Mouse (Mus musculus) embryonic facial prominence, embryonic 12.5 days (tissue): ENCODE results near the gene Vezf1. TPM values are rescaled to one million over a fixed set of nuclear protein-coding genes. Genes with fewer than 3 reads are reported as not detected.

ENCODE experiments used
- ATAC-seq: fragments of 200-750 bp; cut with Nextera tagmentation; 2 replicates; pipeline ENCODE4 v1.8.0; 2017; ENCODE audit not compliant: insufficient number of reproducible peaks, insufficient read depth, low FRiP score, low TSS enrichment
- H3K27ac ChIP-seq: fragments of 300-500 bp; sonication (generic); 2 replicates; pipeline ENCODE4 v1.5.1; 2016; ENCODE audit warnings: mild to moderate bottlenecking
- H3K27me3 ChIP-seq: fragments of 300-500 bp; sonication (generic); 2 replicates; pipeline ENCODE4 v1.6.1; 2016; ENCODE audit warnings: mild to moderate bottlenecking, moderate library complexity
- H3K36me3 ChIP-seq: fragments of 300-500 bp; sonication (generic); 2 replicates; pipeline ENCODE4 v1.6.1; 2016; ENCODE audit warnings: mild to moderate bottlenecking
- H3K4me1 ChIP-seq: fragments of 300-500 bp; sonication (generic); 2 replicates; pipeline ENCODE4 v1.6.1; 2016
- H3K4me2 ChIP-seq: fragments of 300-500 bp; sonication (generic); replicated peaks from 2 replicates; pipeline ENCODE4 v1.6.1; 2016; ENCODE audit warnings: mild to moderate bottlenecking, moderate library complexity
- H3K4me3 ChIP-seq: fragments of 300-500 bp; sonication (generic); 2 replicates; pipeline ENCODE4 v1.5.1; 2016; ENCODE audit warnings: mild to moderate bottlenecking
- H3K9ac ChIP-seq: fragments of 300-500 bp; sonication (generic); 2 replicates; pipeline ENCODE4 v1.6.1; 2016; ENCODE audit warnings: mild to moderate bottlenecking, moderate library complexity
- H3K9me3 ChIP-seq: fragments of 300-500 bp; sonication (generic); 2 replicates; pipeline ENCODE4 v1.6.1; 2016; ENCODE audit warnings: mild to moderate bottlenecking, moderate library complexity
- WGBS: fragments of 180-500 bp; shearing (Covaris S2); methylation state at CpG from one replicate; pipeline ENCODE4 v1.1.7; 2016; 5-methylcytosine and 5-hydroxymethylcytosine counted together
- polyA plus RNA-seq: library from polyadenylated mRNA; unstranded; fragments of >200 nt; fragmentation: Nextera tagmentation; extraction: Ambion mirVana; gene quantifications from 2 replicates; pipeline ENCODE4 v1.2.1, GENCODE M21; 2016

Vezf1 gene
- polyA plus RNA-seq, 1 experiment from 2014 or later: 59.8 TPM

DNA sequence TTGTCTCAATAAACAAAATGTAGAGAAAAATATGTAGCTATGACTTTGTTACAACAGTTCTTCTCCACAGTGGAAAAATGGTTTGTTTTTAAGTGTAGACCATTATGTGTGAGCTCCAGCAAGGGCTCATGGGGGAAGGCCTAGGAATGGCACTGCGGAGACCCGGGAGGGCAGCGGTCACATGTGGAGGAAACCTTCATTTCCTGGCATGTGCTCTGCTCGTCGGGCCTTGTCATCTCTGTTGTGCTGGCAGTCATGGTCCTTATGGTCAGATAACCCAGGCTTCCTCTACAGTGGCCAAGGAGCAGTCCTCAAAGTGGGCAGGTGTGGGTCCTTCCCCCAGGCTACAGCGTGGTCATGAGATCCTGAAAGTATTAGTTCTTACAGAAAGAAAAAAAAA is 15.6 kb downstream of the Vezf1 start:
- 65% methylated on average over 6 of the region's 6 CpGs for WGBS
- peaks cover 45% of the 10 kb centered on the region for H3K36me3 ChIP-seq
- no peak overlapping the region for H3K27ac ChIP-seq
- H3K27me3 ChIP-seq: no peaks in the 10 kb centered on the region
- no peak overlapping the region for H3K4me3 ChIP-seq
- H3K4me1 ChIP-seq: peaks cover 15% of the 10 kb centered on the region
- no peaks in the 10 kb centered on the region for H3K9me3 ChIP-seq
- no peak overlapping the region for H3K9ac ChIP-seq
- no peak for ATAC-seq
- H3K4me2 ChIP-seq: no peak overlapping the region

DNA sequence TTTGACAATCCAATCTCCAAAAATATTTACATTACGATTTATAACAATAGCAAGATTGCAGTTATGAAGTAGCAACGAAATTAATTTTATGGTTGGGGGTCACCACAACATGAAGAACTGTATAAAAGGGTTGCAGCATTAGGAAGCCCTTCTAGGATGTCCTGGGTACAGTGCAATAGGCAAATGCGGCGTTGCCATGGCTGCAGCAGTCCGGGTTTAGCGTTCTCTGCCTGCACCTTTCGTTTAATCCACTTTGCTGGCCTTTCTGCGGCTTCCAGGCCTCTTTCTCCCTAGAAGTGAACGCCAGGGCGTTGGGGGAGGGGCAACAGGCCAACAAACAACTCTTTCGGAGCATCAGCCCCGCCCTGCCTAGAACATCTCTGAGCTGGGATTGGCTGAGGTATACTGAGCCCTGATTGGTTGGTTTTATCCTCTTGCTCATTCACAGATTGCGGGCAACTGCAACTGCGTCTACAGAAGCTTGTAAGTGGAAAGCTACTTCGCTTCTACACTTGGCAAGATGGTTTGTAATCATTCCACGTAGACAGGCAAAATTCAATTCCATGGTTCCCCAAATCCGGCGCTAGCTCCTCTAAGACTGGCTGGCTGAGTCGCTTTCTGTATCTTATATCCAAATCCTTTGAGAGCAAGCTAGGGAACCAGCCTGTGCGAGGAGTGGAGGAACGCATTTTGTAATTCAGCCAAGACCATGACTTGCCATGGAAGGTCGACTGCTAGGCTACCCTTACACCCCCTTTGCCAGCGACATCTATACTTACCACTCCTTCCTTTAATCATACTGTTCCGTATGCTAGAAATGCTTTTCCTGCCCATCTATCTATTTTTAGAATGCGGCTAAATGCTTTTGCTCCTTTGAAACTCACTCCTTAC is 18.9 kb downstream of the Vezf1 start:
- 8% methylated on average over 25 of the region's 25 CpGs for WGBS
- H3K4me2 ChIP-seq: peak overlapping the region; percentile 67
- peaks cover 16% of the 10 kb centered on the region for H3K36me3 ChIP-seq
- H3K4me1 ChIP-seq: peaks cover 17% of the 10 kb centered on the region
- peak; percentile 94 for ATAC-seq
- peak overlapping the region; percentile 34 for H3K4me3 ChIP-seq
- H3K9me3 ChIP-seq: no peaks in the 10 kb centered on the region
- peak overlapping the region; percentile 75 for H3K27ac ChIP-seq
- H3K9ac ChIP-seq: peak overlapping the region; percentile 40
- no peaks in the 10 kb centered on the region for H3K27me3 ChIP-seq

DNA sequence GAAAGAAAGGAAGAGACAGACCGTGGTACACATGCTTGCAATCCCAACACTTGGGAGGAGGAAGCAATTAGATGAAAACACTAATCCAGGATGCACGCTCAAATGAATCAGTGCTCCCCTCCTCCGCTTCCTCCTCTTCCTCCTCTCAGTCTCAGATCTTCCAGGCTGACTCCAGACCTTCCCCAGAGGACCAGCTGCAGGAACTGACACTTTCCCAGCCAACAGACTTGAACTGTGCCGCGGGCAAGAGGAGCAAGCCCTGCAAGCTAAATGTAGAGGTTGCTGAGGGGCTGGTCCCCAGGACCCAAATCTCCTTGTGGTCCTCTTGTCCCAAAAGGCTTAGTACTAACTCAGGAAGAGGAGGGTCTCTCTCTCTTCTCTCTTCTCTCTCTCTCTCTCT is 21.1 kb downstream of the Vezf1 start:
- Histone ChIP-seq H3K27me3 (no peaks in the 10 kb centered on the region), H3K27ac (no peak overlapping the region), H3K9ac (no peak overlapping the region), H3K4me2 (no peak overlapping the region), H3K36me3 (peaks cover 5% of the 10 kb centered on the region; the same call in 1 of the 2 replicates), H3K4me1 (peaks cover 17% of the 10 kb centered on the region), H3K4me3 (no peak overlapping the region), H3K9me3 (no peaks in the 10 kb centered on the region)
- no peak for ATAC-seq
- 55% methylated on average over 5 of the region's 5 CpGs for WGBS

DNA sequence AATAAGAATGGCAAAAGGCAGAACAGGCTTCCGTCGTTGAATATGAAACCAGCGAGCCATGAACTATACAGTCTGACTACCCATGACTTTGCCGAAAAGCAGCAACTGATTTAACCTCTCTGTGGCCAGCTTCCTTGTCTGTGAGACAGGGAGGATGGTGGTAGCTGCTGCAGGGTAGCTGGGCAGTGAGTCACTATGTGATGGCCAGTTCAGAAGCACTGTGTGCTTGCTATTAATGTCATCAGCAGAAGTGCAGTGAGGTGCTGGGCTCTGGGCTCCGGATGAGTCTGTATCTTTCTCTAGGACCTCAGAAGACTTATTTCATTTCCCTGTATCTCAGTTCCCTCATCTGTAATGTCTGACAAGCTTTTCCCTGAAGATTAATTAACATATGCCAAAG is 22.2 kb downstream of the Vezf1 start:
- 76% methylated on average over 5 of the region's 5 CpGs for WGBS
- H3K4me1 ChIP-seq: peaks cover 17% of the 10 kb centered on the region
- H3K4me2 ChIP-seq: no peak overlapping the region
- no peak for ATAC-seq
- no peak overlapping the region for H3K27ac ChIP-seq
- H3K9me3 ChIP-seq: no peaks in the 10 kb centered on the region
- H3K9ac ChIP-seq: no peak overlapping the region
- no peaks in the 10 kb centered on the region for H3K27me3 ChIP-seq
- H3K4me3 ChIP-seq: no peak overlapping the region
- peaks cover 2% of the 10 kb centered on the region; the same call in 1 of the 2 replicates for H3K36me3 ChIP-seq

DNA sequence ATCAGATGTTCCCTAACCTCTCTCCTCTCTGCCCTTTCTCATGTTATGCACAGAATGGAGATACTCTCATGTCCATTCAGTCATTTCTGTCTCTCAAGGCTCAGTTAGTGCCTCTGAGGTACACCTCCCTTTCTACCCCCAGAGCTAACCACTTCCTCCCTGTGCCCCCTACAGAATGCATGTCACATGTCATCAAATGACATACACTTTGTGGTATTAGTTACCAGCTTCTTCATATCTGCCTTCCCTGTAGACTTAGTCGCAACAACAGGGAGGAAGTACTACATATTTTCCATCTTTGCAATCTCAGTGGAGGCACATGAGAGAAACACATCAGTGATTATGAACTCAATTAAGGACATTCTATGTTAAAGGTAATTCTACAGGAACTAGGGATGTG is 23.9 kb downstream of the Vezf1 start:
- peaks cover 11% of the 10 kb centered on the region for H3K4me1 ChIP-seq
- H3K4me2 ChIP-seq: no peak overlapping the region
- no peak for ATAC-seq
- no peak overlapping the region for H3K4me3 ChIP-seq
- no peak overlapping the region for H3K27ac ChIP-seq
- H3K27me3 ChIP-seq: 0 out of 2 replicates have a peak, but pooled peaks cover 4% of the 10 kb centered on the region
- H3K36me3 ChIP-seq: no peaks in the 10 kb centered on the region
- no peaks in the 10 kb centered on the region for H3K9me3 ChIP-seq
- 66% methylated on average over 1 of the region's 1 CpGs for WGBS
- no peak overlapping the region for H3K9ac ChIP-seq

DNA sequence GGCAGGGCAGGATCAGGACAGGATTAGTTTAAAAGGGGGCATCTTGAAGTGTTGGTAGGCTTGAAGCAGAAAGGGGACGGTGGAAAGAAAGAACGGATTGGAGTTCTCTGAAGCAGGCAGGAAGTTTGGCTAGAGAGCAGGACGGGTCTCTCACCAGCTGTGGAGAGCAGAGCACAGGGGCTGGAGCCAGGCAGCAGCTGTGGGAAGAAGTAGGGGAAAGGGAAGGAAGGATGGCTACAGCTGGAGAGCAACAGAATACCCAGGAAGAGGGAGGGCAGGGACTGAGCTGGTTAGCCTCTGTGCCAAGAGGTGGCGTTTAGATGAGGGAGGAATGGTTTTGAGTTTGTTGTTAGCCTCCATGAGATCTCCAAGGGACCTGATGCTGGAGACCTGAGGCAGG is 29.1 kb downstream of the Vezf1 start:
- H3K36me3 ChIP-seq: no peaks in the 10 kb centered on the region
- H3K27ac ChIP-seq: 0 out of 2 replicates have a peak overlapping the region, but pooled peaks have one; percentile 27
- no peak overlapping the region for H3K9ac ChIP-seq
- 0 out of 2 replicates have a peak overlapping the region, but pooled peaks have one; percentile 77 for H3K4me2 ChIP-seq
- 16% methylated on average over 4 of the region's 4 CpGs for WGBS
- ATAC-seq: no peak
- peaks cover 27% of the 10 kb centered on the region for H3K4me1 ChIP-seq
- 0 out of 2 replicates have a peak, but pooled peaks cover 9% of the 10 kb centered on the region for H3K27me3 ChIP-seq
- no peaks in the 10 kb centered on the region for H3K9me3 ChIP-seq
- H3K4me3 ChIP-seq: no peak overlapping the region

DNA sequence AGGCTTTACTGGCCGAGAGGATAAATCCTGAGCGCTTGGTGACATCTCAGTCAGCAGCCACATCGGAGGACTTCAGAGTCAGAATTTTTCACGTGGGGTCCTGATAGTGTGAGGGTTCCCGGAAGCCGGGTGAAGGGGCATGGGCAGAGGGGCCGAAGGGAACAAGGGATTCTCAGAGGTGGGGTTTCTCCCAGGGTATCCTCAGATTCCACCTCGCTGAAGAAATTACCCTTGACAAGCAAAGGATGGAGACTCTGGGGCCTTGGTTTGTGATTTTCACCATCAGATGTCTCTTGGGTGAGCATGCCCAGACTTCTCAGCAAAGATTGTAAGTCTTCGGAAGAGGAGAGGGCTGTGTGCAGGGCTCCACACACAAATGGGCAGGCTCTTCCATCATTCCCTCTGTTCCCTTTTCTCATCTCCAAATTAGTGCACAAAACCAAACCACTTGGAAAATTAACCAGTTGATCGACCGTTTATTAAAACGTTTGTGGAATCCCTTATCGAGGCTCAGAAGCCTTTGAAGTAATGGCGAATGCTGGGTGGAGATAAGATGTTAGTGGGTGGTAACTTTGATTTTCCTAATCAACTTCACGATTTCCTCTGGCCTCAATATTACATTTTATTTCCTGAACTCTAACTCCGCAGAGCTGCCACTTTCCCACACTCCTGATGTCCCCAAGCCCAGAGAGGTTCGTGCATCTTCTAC is 30.1 kb downstream of the Vezf1 start, which contains the start of gene Cuedc1:
TSS of gene Cuedc1 (plus strand) at position 38 of the 709 bp plus-strand sequence.
- peak within 1 kb of the TSS; percentile 87 for H3K27ac ChIP-seq
- no peaks in the 10 kb centered on the region for H3K9me3 ChIP-seq
- no peak for ATAC-seq
- H3K4me1 ChIP-seq: peaks cover 27% of the 10 kb centered on the region
- H3K9ac ChIP-seq: peak within 1 kb of the TSS; percentile 96
- no peaks in the 10 kb centered on the region for H3K36me3 ChIP-seq
- 24% methylated on average over 17 of the region's 17 CpGs for WGBS
- peak within 1 kb of the TSS; percentile 74 for H3K4me3 ChIP-seq
- 0 out of 2 replicates have a peak, but pooled peaks cover 9% of the 10 kb centered on the region for H3K27me3 ChIP-seq
- H3K4me2 ChIP-seq: peak within 1 kb of the TSS; percentile 77

DNA sequence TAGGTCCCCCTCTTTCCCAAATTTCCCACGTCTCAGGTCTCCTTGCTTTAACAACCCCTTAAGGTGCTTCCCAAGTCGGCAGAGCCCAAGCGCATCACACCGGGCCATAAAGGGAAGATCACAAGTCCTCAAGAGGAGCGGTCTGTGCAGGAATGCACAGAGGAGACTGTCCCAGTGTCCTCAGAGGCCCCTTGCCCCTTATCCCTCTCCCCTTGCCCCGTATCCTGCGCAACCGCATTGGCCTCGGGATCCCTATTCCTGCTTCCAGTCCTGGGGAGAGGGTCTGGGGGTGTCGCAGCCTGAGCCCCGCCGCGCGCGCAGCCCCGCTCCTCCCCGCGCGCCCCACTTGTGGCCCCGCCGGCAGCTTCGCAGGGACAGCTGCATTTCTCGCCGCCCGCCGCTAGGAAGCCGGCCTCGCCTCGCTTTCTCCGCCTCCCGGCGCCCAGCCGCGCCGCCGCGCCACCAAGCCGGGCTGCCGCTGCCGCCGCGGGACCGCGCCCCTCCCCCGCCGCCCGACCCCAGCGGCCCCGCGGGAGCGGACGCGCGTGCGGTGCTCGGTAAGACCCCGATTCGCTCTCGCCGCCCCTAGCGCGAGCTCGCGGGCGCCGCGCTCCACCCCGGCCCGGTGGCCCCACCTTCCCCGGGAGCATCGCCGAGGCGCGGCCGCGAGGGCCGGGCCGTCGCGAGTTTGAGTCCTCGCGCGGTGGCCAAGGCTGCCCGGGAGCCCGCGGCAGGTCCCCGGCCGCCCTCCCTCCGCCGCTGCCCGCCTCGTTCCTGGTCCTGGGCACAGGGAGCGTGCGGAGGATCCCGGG is 30.9 kb downstream of the Vezf1 start:
- H3K4me2 ChIP-seq: peak overlapping the region; percentile 77
- peaks cover 27% of the 10 kb centered on the region for H3K4me1 ChIP-seq

DNA sequence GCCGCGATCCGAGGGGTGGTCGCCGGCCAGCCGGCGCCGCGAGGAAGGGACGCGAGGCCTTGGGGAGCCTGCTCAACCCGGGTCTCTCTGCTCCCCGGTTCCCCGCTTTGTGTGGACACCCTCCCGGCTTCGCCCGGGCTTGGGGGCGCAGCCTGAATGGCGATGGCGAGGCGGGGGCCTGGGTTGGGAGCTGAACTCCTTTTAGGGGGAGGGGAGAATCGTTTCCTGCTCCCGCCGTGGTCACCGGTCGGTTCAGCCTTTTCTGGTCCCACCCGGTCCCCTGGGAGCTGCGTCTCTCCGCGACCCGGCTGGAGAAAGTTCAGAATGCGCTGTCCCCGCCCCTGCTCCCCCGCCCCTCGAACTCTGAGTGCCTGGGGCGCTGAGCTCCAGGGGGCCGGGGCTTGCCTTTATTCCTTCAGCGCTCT is 31.5 kb downstream of the Vezf1 start:
- Histone ChIP-seq H3K9ac (peak overlapping the region; percentile 96), H3K4me2 (peak overlapping the region; percentile 77), H3K27me3 (0 out of 2 replicates have a peak, but pooled peaks cover 9% of the 10 kb centered on the region), H3K4me3 (peak overlapping the region; percentile 74), H3K9me3 (no peaks in the 10 kb centered on the region), H3K4me1 (peaks cover 27% of the 10 kb centered on the region), H3K27ac (peak overlapping the region; percentile 87), H3K36me3 (no peaks in the 10 kb centered on the region)
- WGBS: under 1% methylated on average over 38 of the region's 38 CpGs
- ATAC-seq: peak; percentile 16; the same call in 1 of the 2 replicates

More for the DNA sequence above, 30.9 kb downstream of the Vezf1 start:
- 0 out of 2 replicates have a peak, but pooled peaks cover 9% of the 10 kb centered on the region for H3K27me3 ChIP-seq
- peak overlapping the region; percentile 87 for H3K27ac ChIP-seq
- ATAC-seq: peak; percentile 65; the same call in 1 of the 2 replicates
- no peaks in the 10 kb centered on the region for H3K36me3 ChIP-seq
- H3K9me3 ChIP-seq: no peaks in the 10 kb centered on the region
- peak overlapping the region; percentile 96 for H3K9ac ChIP-seq
- under 1% methylated on average over 82 of the region's 95 CpGs for WGBS
- H3K4me3 ChIP-seq: peak overlapping the region; percentile 74

DNA sequence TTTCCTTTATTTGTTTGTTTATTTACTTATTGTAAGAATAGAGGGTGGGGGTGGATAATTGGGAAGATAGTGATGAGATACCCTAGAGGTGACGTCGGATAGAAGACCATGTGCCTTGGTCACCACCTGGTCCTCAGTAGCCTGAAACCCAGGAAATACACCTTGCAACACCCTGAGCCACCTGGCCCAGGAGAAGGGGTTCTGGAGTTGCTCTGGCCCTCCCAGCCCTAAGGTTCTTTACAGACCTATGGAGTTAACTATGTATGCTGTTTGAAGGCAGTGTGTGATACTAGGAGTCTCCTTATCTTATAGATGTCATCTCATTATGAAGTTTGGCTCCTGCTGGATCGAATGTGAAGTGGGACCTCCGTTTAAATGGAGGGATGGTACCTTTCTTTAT is 32.1 kb downstream of the Vezf1 start:
- Histone ChIP-seq H3K36me3 (no peaks in the 10 kb centered on the region), H3K4me1 (peaks cover 27% of the 10 kb centered on the region), H3K4me3 (peak overlapping the region; percentile 74), H3K27ac (no peak overlapping the region), H3K9ac (peak overlapping the region; percentile 96; the same call in 1 of the 2 replicates), H3K9me3 (no peaks in the 10 kb centered on the region), H3K27me3 (0 out of 2 replicates have a peak, but pooled peaks cover 9% of the 10 kb centered on the region), H3K4me2 (peak overlapping the region; percentile 77)
- ATAC-seq: no peak
- WGBS: 36% methylated on average over 4 of the region's 4 CpGs
